Mouse (Mus musculus) heart, adult 2 months (tissue): ENCODE measurements around the gene Creld1. TPM values are rescaled to one million over a fixed set of nuclear protein-coding genes. Genes with fewer than 3 reads are reported as not detected.
A peak's percentile ranks its signal among the peaks of the same experiment; 100 is the strongest.

Experiments used
- DNase-seq, 2 experiments: peaks; one replicate each; pipeline ENCODE4 v3.0.0; 2021
- H3K27ac ChIP-seq: fragments of 200-600 bp; 2 replicates; pipeline ENCODE4 v1.8.1; 2022
- H3K27me3 ChIP-seq: fragments of 200-500 bp; 2 replicates; pipeline ENCODE4 v1.6.1; 2012; ENCODE audit warnings: mild to moderate bottlenecking, low read length, inconsistent platforms, mixed read lengths; ENCODE audit not compliant: control insufficient read depth, insufficient read depth
- H3K36me3 ChIP-seq: fragments of 200-500 bp; 2 replicates; pipeline ENCODE4 v1.6.1; 2012; ENCODE audit warnings: low read length, inconsistent platforms; ENCODE audit not compliant: control insufficient read depth, insufficient read depth
- H3K4me1 ChIP-seq: fragments of 200-500 bp; 2 replicates; pipeline ENCODE4 v1.6.1; 2011; ENCODE audit warnings: low read length; ENCODE audit not compliant: control insufficient read depth, insufficient read depth
- H3K4me3 ChIP-seq: fragments of 200-600 bp; 2 replicates; pipeline ENCODE4 v1.8.1; 2022
- H3K79me2 ChIP-seq: fragments of 200-500 bp; replicated peaks from 2 replicates; pipeline ENCODE4 v1.6.1; 2012; ENCODE audit warnings: mild to moderate bottlenecking, inconsistent platforms, low read length, moderate library complexity, mixed read lengths; ENCODE audit not compliant: control insufficient read depth, insufficient read depth
- H3K9ac ChIP-seq: fragments of 200-500 bp; 2 replicates; pipeline ENCODE4 v1.6.1; 2012; ENCODE audit warnings: low read depth, mild to moderate bottlenecking, control low read depth, inconsistent platforms, low read length, mixed read lengths
- CTCF ChIP-seq: fragments of 200-600 bp; IDR thresholded peaks from 2 replicates; pipeline ENCODE4 v1.8.1; 2022; ENCODE audit warnings: antibody characterized with exemption, mild to moderate bottlenecking, moderate library complexity
- EP300 ChIP-seq: fragments of 200-500 bp; IDR thresholded peaks from 2 replicates; pipeline ENCODE4 v1.6.1; 2011; ENCODE audit warnings: low read depth, low read length, control low read depth; ENCODE audit not compliant: insufficient read depth
- POLR2A ChIP-seq: fragments of 200-500 bp; IDR thresholded peaks from 2 replicates; pipeline ENCODE4 v1.6.1; 2011; ENCODE audit warnings: mild to moderate bottlenecking, low read depth, low read length, control low read depth; ENCODE audit not compliant: insufficient read depth
- WGBS: fragments of 180-500 bp; shearing (Covaris S2); methylation state at CpG from one replicate; pipeline ENCODE4 v1.1.7; 2018; 5-methylcytosine and 5-hydroxymethylcytosine counted together
- intact Hi-C: fragments of 180-260 bp; cut with DNase I; formaldehyde crosslinking; loops from one replicate; pipeline ENCODE4 v1.15.1; 2025
- polyA plus RNA-seq: library from polyadenylated mRNA; depleted of rRNA; stranded (reverse); fragments of >200 nt; gene quantifications from 2 replicates; pipeline ENCODE4 v1.2.3, GENCODE M21; 2012
- total RNA-seq, 2 experiments: library from RNA; stranded (reverse); gene quantifications; 2 replicates each; pipeline ENCODE4 v1.2.3; 2021

Creld1 gene
- total and polyA plus RNA-seq, 3 experiments: 32.4 to 56.7 (median 53.0) TPM

- Histone ChIP-seq H3K36me3 (no peaks in the 10 kb centered on the region), H3K4me3 (no peak overlapping the region), H3K79me2 (no peaks in the 10 kb centered on the region), H3K9ac (no peak overlapping the region), H3K27ac (no peak overlapping the region), H3K27me3 (no peaks in the 10 kb centered on the region), H3K4me1 (peaks cover 3% of the 10 kb centered on the region)
- TF ChIP-seq EP300 (0 out of 2 replicates have a peak, but pooled peaks have one; percentile 42), POLR2A (no peak)
- peak in 1 of 2 experiments; percentile 44 for DNase-seq
- intact Hi-C loops: loop anchor here (5.0 kb wide), 2 partner anchors 38 to 217 kb away; partner anchors contain the start of genes Jagn1 and Tatdn2
- 55% methylated on average over 18 of the region's 18 CpGs for WGBS
Measured at GRCm38 (mm10) chr6:113480555-113481373, 2.3 kb upstream of the Creld1 start.

GRCm38 (mm10) chr6:113482477-113483099 is 509 bp upstream of the Creld1 start:
- WGBS: 3% methylated on average over 65 of the region's 65 CpGs
- intact Hi-C loops: loop anchor here (1.0 to 5.0 kb wide), 4 partner anchors 40 to 215 kb away; partner anchors contain the start of genes Brk1, Emc3, Fancd2 and Jagn1
- DNase-seq: peak; percentile 61 to 62
- Histone ChIP-seq H3K27ac (peak overlapping the region; percentile 88), H3K4me3 (peak overlapping the region; percentile 62), H3K27me3 (no peaks in the 10 kb centered on the region), H3K79me2 (no peaks in the 10 kb centered on the region), H3K4me1 (peaks cover 3% of the 10 kb centered on the region), H3K9ac (peak overlapping the region; percentile 41), H3K36me3 (no peaks in the 10 kb centered on the region)
- TF ChIP-seq POLR2A (no peak), EP300 (no peak), CTCF (no peak)

GRCm38 (mm10) chr6:113483729-113484128 is 632 bp downstream of the Creld1 start:
- WGBS: 10% methylated on average over 10 of the region's 10 CpGs
- peak overlapping the region; percentile 62 for H3K4me3 ChIP-seq
- no peaks in the 10 kb centered on the region for H3K79me2 ChIP-seq
- H3K36me3 ChIP-seq: no peaks in the 10 kb centered on the region
- TF ChIP-seq EP300 (no peak), CTCF (no peak), POLR2A (no peak)
- DNase-seq: peak in 1 of 2 experiments; percentile 52
- peaks cover 3% of the 10 kb centered on the region for H3K4me1 ChIP-seq
- intact Hi-C loops: loop anchor here (1.0 to 5.0 kb wide), 4 partner anchors 41 to 214 kb away; partner anchors contain the start of genes Brk1, Emc3, Fancd2 and Jagn1
- peak overlapping the region; percentile 88 for H3K27ac ChIP-seq
- peak overlapping the region; percentile 46 for H3K9ac ChIP-seq
- H3K27me3 ChIP-seq: no peaks in the 10 kb centered on the region

GRCm38 (mm10) chr6:113487125-113487576 is 4.1 kb downstream of the Creld1 start:
- no peak for DNase-seq
- no peak for TF ChIP-seq POLR2A
- TF ChIP-seq EP300: no peak
- TF ChIP-seq CTCF: no peak
- H3K36me3 ChIP-seq: no peaks in the 10 kb centered on the region
- H3K9ac ChIP-seq: no peak overlapping the region
- intact Hi-C loops: no loop called here
- H3K79me2 ChIP-seq: no peaks in the 10 kb centered on the region
- no peaks in the 10 kb centered on the region for H3K27me3 ChIP-seq
- no peak overlapping the region for H3K4me3 ChIP-seq
- 60% methylated on average over 7 of the region's 7 CpGs for WGBS
- H3K4me1 ChIP-seq: peaks cover 3% of the 10 kb centered on the region
- no peak overlapping the region for H3K27ac ChIP-seq

- TF ChIP-seq CTCF (no peak), POLR2A (no peak), EP300 (no peak)
- intact Hi-C loops: no loop called here
- Histone ChIP-seq H3K27me3 (no peaks in the 10 kb centered on the region), H3K9ac (no peak overlapping the region), H3K4me3 (no peak overlapping the region), H3K4me1 (no peaks in the 10 kb centered on the region; the same call in 1 of the 2 replicates), H3K27ac (no peak overlapping the region), H3K79me2 (no peaks in the 10 kb centered on the region), H3K36me3 (no peaks in the 10 kb centered on the region)
- no peak for DNase-seq
- WGBS: 93% methylated on average over 14 of the region's 14 CpGs
Measured at GRCm38 (mm10) chr6:113489410-113489809, 6.3 kb downstream of the Creld1 start.
